Mouse (Mus musculus): ENCODE results near the gene Atp5d. TPM values are rescaled to one million over a fixed set of nuclear protein-coding genes. Genes with fewer than 3 reads are reported as not detected.

Atp5d gene
- total RNA-seq, 2 experiments from 2014 or later, result 535 to 725 TPM

- peak overlapping the region; percentile 26 for H3K4me3 ChIP-seq
- intact Hi-C loops (cut with DNase I), result no loop called here
- DNase-seq, result no peak
- H3K27ac ChIP-seq, result no peak overlapping the region
- no peak for TF ChIP-seq CTCF (IDR thresholded peaks at IDR 0.05)
Measured at GRCm38 (mm10) chr10:80136952-80137625, 1.3 kb upstream of the Atp5d start.

DNA sequence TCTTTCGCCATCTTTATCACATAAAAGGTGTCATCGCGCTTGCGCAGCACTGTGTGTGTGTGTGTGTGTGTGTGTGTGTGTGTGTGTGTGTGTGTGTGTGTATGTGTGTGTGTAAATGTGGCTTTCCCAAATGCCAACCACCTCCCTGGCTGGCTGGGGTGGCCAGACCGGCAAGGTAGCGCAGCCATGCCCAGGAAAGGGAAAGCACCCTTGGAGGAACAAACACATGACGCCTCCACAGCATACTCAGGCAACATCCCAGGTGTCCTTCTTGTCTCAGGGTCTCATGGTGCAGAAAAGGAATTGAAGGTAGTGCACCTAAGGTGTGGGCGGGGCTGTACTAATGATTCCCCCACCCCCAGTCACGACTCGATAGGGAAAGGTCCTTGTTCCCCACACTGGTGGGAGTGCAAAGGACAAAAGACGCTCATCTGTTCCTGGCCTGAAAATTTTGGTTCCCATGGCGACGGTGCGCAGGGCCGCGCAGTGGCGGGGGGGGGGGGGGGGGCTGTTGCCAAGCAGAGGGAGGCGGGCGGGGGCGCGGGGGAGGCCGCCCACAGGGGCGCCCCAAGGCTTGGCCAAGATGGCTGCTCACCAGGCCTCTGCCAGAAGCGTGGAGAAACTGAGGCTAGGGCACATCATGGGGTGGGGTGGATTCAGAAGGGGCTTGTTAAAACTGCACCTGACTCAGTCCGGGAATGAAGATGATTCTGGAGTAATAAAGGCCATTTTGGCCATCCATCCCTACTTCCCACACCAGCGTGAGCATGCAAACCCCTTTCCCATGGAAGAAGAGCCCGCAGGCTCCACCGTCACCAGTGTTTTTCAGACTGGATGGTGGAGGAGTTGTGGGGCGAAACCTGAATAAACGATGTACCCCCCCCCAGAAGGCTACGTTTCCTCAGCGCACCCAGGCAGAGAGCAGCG is 543 bp upstream of the Atp5d start:
- H3K4me3 ChIP-seq, result peak overlapping the region; percentile 75
- intact Hi-C loops (cut with DNase I), result loop anchor here (2.0 kb wide), 1 partner anchor 19 kb away; no protein-coding TSS in a partner anchor
- TF ChIP-seq CTCF (IDR thresholded peaks at IDR 0.05), result no peak
- H3K27ac ChIP-seq, result no peak overlapping the region
- no peak for DNase-seq

GRCm38 (mm10) chr10:80139439-80139775 is 975 bp downstream of the Atp5d start:
- intact Hi-C loops (cut with DNase I), result loop anchor here (2.0 kb wide), 1 partner anchor 21 kb away; no protein-coding TSS in a partner anchor
- DNase-seq, result no peak
- Histone ChIP-seq H3K27ac (peak overlapping the region; percentile 68), H3K4me3 (peak overlapping the region; percentile 75)
- no peak for TF ChIP-seq CTCF (IDR thresholded peaks at IDR 0.05)

- no peak overlapping the region for H3K4me3 ChIP-seq
- no peak for DNase-seq
- intact Hi-C loops (cut with DNase I), result loop anchor here (2.0 kb wide), 2 partner anchors 21 to 153 kb away; no protein-coding TSS in a partner anchor
- H3K27ac ChIP-seq, result peak overlapping the region; percentile 98; the same call in 1 of the 2 replicates
- no peak for TF ChIP-seq CTCF (IDR thresholded peaks at IDR 0.05)
Measured at GRCm38 (mm10) chr10:80139975-80140665, 1.7 kb downstream of the Atp5d start.

GRCm38 (mm10) chr10:80140666-80141035 is 2.2 kb downstream of the Atp5d start, which contains the start of gene Cbarp:
Gene Cbarp (minus strand): TSS chr10:80140835.
- no peak for DNase-seq
- intact Hi-C loops (cut with DNase I), result loop anchor here (1.0 to 2.0 kb wide), 2 partner anchors 25 to 154 kb away; partner anchors contain the start of gene Stk11
- Histone ChIP-seq H3K27ac (peak within 1 kb of the TSS; percentile 98), H3K4me3 (peak within 1 kb of the TSS; percentile 95)
- TF ChIP-seq CTCF (IDR thresholded peaks at IDR 0.05), result no peak

DNA sequence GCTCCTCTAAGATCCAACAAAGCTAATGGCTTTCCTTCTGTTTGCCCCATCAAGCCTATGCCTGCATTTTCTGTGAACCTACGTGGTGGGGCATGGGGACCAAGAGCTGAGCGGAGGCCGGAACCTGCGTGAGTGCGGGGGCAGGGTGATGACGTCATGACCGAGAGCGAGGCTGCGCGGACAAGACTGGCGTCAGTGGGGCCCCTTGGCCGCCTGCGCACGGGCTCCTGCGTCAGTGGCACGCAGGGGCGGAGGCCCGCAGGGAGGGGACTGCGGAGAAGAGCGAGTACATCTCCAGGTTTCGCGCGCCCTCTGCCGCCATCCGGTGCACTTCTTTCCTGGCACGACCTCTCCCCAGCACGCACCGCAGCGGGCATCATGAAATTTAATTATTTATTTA is 2.8 kb downstream of the Atp5d start:
- DNase-seq, result peak; percentile 97
- Histone ChIP-seq H3K27ac (peak overlapping the region; percentile 98), H3K4me3 (peak overlapping the region; percentile 95)
- peak; percentile 71 for TF ChIP-seq CTCF (IDR thresholded peaks at IDR 0.05)
- intact Hi-C loops (cut with DNase I), result loop anchor here (1.0 to 2.0 kb wide), 2 partner anchors 26 to 154 kb away; partner anchors contain the start of gene Stk11

- DNase-seq, result peak; percentile 96
- TF ChIP-seq CTCF (IDR thresholded peaks at IDR 0.05), result no peak
- Histone ChIP-seq H3K4me3 (peak overlapping the region; percentile 95), H3K27ac (peak overlapping the region; percentile 98)
- intact Hi-C loops (cut with DNase I), result loop anchor here (1.0 to 2.0 kb wide), 2 partner anchors 27 to 155 kb away; partner anchors contain the start of gene Stk11
Measured at GRCm38 (mm10) chr10:80141786-80142529, 3.5 kb downstream of the Atp5d start.

DNA sequence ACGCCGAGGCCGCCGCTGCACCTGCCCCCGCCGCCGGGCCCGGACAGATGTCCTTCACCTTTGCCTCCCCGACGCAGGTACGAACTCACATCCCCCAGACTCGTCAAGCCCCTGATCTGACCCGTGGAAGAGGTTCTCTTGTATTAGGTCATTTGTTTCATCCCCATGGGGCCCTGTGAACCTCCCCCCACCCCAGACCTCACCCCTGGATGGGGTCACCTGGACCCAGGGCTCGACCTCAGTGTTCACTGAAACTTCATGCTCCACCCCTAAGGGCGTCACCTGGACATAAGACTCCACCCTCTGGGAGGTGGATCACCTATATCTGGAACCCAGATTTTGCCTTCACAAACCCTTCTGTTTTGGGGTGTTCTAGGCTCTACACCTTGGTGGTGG is 4.1 kb downstream of the Atp5d start:
- no peak for TF ChIP-seq CTCF (IDR thresholded peaks at IDR 0.05)
- Histone ChIP-seq H3K27ac (peak overlapping the region; percentile 98), H3K4me3 (peak overlapping the region; percentile 95)
- DNase-seq, result peak; percentile 56
- intact Hi-C loops (cut with DNase I), result no loop called here

DNA sequence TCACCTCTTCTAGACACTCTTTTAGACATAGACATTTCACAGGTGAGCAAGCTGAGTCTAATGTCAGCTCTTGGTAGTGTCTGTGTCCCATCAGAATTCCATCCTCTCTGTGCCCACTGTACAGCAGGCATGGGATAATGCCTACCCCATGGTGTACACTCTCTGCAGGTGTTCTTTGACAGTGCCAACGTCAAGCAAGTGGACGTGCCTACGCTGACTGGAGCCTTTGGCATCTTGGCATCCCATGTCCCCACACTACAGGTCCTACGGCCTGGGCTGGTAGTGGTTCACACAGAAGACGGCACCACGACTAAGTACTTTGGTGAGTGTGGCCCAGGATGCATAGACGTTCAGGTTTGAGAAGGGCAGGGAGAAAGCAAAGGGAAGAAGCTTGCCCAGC is 5.2 kb downstream of the Atp5d start:
- intact Hi-C loops (cut with DNase I), result no loop called here
- no peak for TF ChIP-seq CTCF (IDR thresholded peaks at IDR 0.05)
- Histone ChIP-seq H3K4me3 (peak overlapping the region; percentile 95), H3K27ac (peak overlapping the region; percentile 98)
- no peak for DNase-seq

- peak overlapping the region; percentile 98; the same call in 1 of the 2 replicates for H3K27ac ChIP-seq
- TF ChIP-seq CTCF (IDR thresholded peaks at IDR 0.05), result no peak
- H3K4me3 ChIP-seq, result peak overlapping the region; percentile 95
- intact Hi-C loops (cut with DNase I), result no loop called here
- DNase-seq, result no peak
Measured at GRCm38 (mm10) chr10:80144159-80144558, 5.7 kb downstream of the Atp5d start.

Measured in gastrocnemius, adult 2 months (tissue).